Mouse (Mus musculus) mouse embryonic stem cell (cell line): ENCODE measurements around the gene Wdr20rt.
"Not testable (repeated sequence)": the region's sequence is repeated elsewhere in the genome, so short reads cannot be mapped to it uniquely, and the experiment has no call there.

ENCODE experiments used
- in situ Hi-C, 2 experiments: fragments of 300-500 bp; cut with MboI; formaldehyde crosslinking; loops; 1 replicate in 1 of 2; 3 replicates in 1 of 2; pipeline ENCODE4 v1.14.3; 2019 to 2020; ENCODE audit warnings: low sequenced_read_pairs in 2 of 2, low pct_unique_long_range_greater_than_20kb in 1 of 2, mixed read lengths in 1 of 2; ENCODE audit not compliant: unreplicated experiment in 1 of 2

Gene Wdr20rt

GRCm38 (mm10) chr12:65225467-65225945 is at the start of gene Wdr20rt:
Gene Wdr20rt, plus strand, starts transcription at chr12:65225517.
- in situ Hi-C loops: no loop called here

- in situ Hi-C loops: no loop called here
These were observed 38.0 kb upstream of the Wdr20rt start for GRCm38 (mm10) chr12:65187365-65187764.

- in situ Hi-C loops: no loop called here
These were observed 36.1 kb upstream of the Wdr20rt start for GRCm38 (mm10) chr12:65189213-65189612.

- in situ Hi-C loops: no loop called here
These were observed 31.2 kb upstream of the Wdr20rt start for GRCm38 (mm10) chr12:65194003-65194530.

- in situ Hi-C loops: no loop called here
These were observed 23.5 kb upstream of the Wdr20rt start for GRCm38 (mm10) chr12:65201812-65202211.

GRCm38 (mm10) chr12:65206431-65206830 is 18.9 kb upstream of the Wdr20rt start:
- in situ Hi-C loops: no loop called here

- in situ Hi-C loops: no loop called here
These were observed 8.9 kb upstream of the Wdr20rt start for GRCm38 (mm10) chr12:65216404-65216840.

GRCm38 (mm10) chr12:65228628-65229027 is 3.3 kb downstream of the Wdr20rt start:
- in situ Hi-C loops: no loop called here

GRCm38 (mm10) chr12:65229041-65229440 is 3.7 kb downstream of the Wdr20rt start:
- in situ Hi-C loops: no loop called here

- in situ Hi-C loops: not testable (repeated sequence)
These were observed 7.5 kb downstream of the Wdr20rt start for GRCm38 (mm10) chr12:65232801-65233200.

GRCm38 (mm10) chr12:65250116-65250738 is 24.9 kb downstream of the Wdr20rt start:
- in situ Hi-C loops: no loop called here

- in situ Hi-C loops: no loop called here
These were observed 31.6 kb downstream of the Wdr20rt start for GRCm38 (mm10) chr12:65256887-65257286.

- in situ Hi-C loops: no loop called here
These were observed 33.2 kb downstream of the Wdr20rt start for GRCm38 (mm10) chr12:65258212-65259138.

GRCm38 (mm10) chr12:65259139-65260111 is 34.1 kb downstream of the Wdr20rt start:
- in situ Hi-C loops: no loop called here

- in situ Hi-C loops: no loop called here
These were observed 43.1 kb downstream of the Wdr20rt start for GRCm38 (mm10) chr12:65268311-65268984.

- in situ Hi-C loops: no loop called here
These were observed 44.1 kb downstream of the Wdr20rt start for GRCm38 (mm10) chr12:65269406-65269805.

- in situ Hi-C loops: no loop called here
These were observed 48.5 kb downstream of the Wdr20rt start for GRCm38 (mm10) chr12:65273807-65274206.
